Mouse (Mus musculus): ENCODE measurements around the gene Ltbp1.

- no peak for TF ChIP-seq SIN3A (IDR thresholded peaks at IDR 0.05; ENCODE audit: low read length)
- no peak for TF ChIP-seq CTCF (conservative IDR thresholded peaks at IDR 0.05 in 1 of 2, IDR thresholded peaks at IDR 0.05 in 1 of 2; ENCODE audit: low read depth in 2 of 2, low read length in 2 of 2)
- TF ChIP-seq MEF2A (IDR thresholded peaks at IDR 0.05; ENCODE audit: borderline replicate concordance, low read depth, low read length), result no peak
- no peak for TF ChIP-seq MAFK (IDR thresholded peaks at IDR 0.05; ENCODE audit: insufficient replicate concordance, low read length)
Observed at GRCm38 (mm10) chr17:75015546-75015945, 10.2 kb downstream of the Ltbp1 start.

Data from CH12.LX (cell line).